ENCODE assay signal across 18 mouse cellular contexts in genomic region chr5:147898968-147899549, GRCm38 (mm10).
"Had no signal": no experiment of that assay in that cellular context is flagged by ENCODE, and none has a peak within 500 bp of the region (broad histone marks: within the 10 kb centered on the region; RNA-seq: fewer than 3 reads in every experiment).

No protein-coding gene starts in this region.

- H3K27me3 ChIP-seq: midbrain, embryonic 15.5 days had no signal

- H3K36me3 ChIP-seq: limb, embryonic 13.5 days; midbrain, embryonic 15.5 days had no signal

- H3K27ac ChIP-seq: kidney, postnatal 0 days; limb, embryonic 13.5 days; liver, embryonic 14.5 days; midbrain, embryonic 15.5 days; stomach, postnatal 0 days had no signal

- H3K4me3 ChIP-seq: limb, embryonic 13.5 days; megakaryocyte, embryonic 14.5 days; midbrain, embryonic 15.5 days had no signal

- ATAC-seq: midbrain, embryonic 15.5 days had no signal

- H3K4me2 ChIP-seq: limb, embryonic 13.5 days; midbrain, embryonic 11.5 days; midbrain, embryonic 15.5 days had no signal

- DNase-seq: kidney, adult 11 months; kidney, adult 9 months; kidney, postnatal 36 days; layer of hippocampus, adult 9-11 months; layer of hippocampus, postnatal 36 days; left cerebral cortex, postnatal 4 days; lung, postnatal 36 days; right cerebral cortex, adult 18-20 months; right cerebral cortex, postnatal 25 days; thymus, adult 2 months; thymus, postnatal 36 days had no signal

- H3K9ac ChIP-seq: limb, embryonic 13.5 days; liver, embryonic 14.5 days; midbrain, embryonic 15.5 days had no signal

- H3K9me3 ChIP-seq: limb, embryonic 13.5 days; megakaryocyte, embryonic 14.5 days; midbrain, embryonic 15.5 days had no signal
